Mouse (Mus musculus): Measurements from ENCODE around the gene Zc3hav1. TPM values are rescaled to one million over a fixed set of nuclear protein-coding genes. Genes with fewer than 3 reads are reported as not detected.
A peak's percentile ranks its signal among the peaks of the same experiment; 100 is the strongest.

Zc3hav1 gene
- polyA plus RNA-seq, 1 experiment from 2014 or later: 2.6 TPM

DNA sequence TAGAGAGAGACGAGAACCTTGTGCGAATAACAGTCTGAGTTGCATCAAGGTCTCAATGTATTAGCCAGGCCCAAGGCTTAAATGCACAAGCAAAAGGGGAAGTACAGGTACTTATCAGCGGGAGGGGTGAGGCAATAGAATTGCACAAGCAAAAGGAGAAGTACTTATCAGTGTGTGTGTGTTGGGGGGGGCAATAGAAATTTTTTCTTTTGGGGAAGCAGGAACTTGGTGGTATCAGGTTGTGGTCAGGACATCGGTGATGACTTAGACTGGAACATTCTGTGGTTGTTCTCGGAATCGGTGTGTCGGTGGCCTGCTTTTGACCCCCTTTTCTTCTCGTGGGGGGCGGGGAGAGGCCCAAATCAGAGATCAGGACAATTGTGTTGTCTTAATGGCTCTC, 33.8 kb downstream of the Zc3hav1 start:
- no peak overlapping the region for H3K4me2 ChIP-seq (replicated peaks)

DNA sequence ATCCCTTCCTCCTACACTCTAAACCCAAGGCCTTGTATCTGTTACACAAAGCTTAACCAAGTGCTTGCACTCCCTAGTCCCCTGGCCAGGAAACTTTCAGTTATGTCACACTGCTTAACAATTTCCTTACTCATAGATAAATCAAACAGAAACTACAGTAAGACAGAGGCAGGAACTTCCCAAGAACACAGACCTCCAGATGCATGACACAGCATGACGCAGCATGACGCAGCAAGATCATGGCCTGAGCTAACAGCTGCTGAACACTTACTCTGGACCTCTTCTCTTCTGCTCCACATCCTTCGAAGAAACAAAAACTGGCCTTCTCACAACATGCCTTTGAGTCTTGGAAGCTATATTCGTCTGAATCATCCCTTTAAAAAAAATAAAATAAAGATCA, 38.4 kb downstream of the Zc3hav1 start:
- WGBS: 91% methylated on average over 4 of the region's 4 CpGs
- Histone ChIP-seq H3K4me3 (no peak overlapping the region), H3K27ac (replicated peaks) (no peak overlapping the region), H3K4me2 (replicated peaks) (no peak overlapping the region), H3K9ac (replicated peaks) (no peak overlapping the region), H3K9me3 (no peaks in the 10 kb centered on the region), H3K4me1 (no peaks in the 10 kb centered on the region), H3K36me3 (no peaks in the 10 kb centered on the region), H3K27me3 (no peaks in the 10 kb centered on the region)
- ATAC-seq (ENCODE audit: low FRiP score, low read depth): no peak

More for the DNA sequence above, 33.8 kb downstream of the Zc3hav1 start:
- H3K9me3 ChIP-seq: no peaks in the 10 kb centered on the region
- H3K36me3 ChIP-seq: no peaks in the 10 kb centered on the region
- H3K4me3 ChIP-seq: no peak overlapping the region
- H3K4me1 ChIP-seq: no peaks in the 10 kb centered on the region
- 94% methylated on average over 9 of the region's 9 CpGs for WGBS
- H3K27me3 ChIP-seq: peaks cover 8% of the 10 kb centered on the region; the same call in 1 of the 2 replicates
- ATAC-seq (ENCODE audit: low FRiP score, low read depth): no peak
- no peak overlapping the region for H3K27ac ChIP-seq (replicated peaks)
- H3K9ac ChIP-seq (replicated peaks): no peak overlapping the region

DNA sequence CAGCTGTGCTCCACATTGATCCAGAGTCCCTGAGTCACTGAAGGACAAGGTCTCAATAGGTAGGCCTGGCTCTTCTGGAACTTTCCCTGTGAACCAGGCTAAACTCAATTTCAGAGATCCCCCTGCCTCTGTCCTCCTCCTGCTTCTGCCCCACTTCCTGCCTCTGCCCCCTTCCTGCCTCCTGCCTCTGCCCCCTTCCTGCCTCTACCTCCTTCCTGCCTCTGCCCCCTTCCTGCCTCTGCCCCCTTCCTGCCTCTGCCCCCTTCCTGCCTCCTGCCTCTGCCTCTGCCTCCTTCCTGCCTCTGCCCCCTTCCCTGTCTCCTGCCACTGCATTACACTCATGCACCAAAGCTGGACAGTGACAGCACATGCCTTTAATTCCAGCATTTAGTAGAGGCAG, 44.7 kb downstream of the Zc3hav1 start:
- no peaks in the 10 kb centered on the region for H3K9me3 ChIP-seq
- no peak overlapping the region for H3K9ac ChIP-seq (replicated peaks)
- no peaks in the 10 kb centered on the region for H3K4me1 ChIP-seq
- no peak for ATAC-seq (ENCODE audit: low FRiP score, low read depth)
- H3K27ac ChIP-seq (replicated peaks): no peak overlapping the region
- H3K27me3 ChIP-seq: no peaks in the 10 kb centered on the region
- H3K36me3 ChIP-seq: no peaks in the 10 kb centered on the region
- H3K4me3 ChIP-seq: no peak overlapping the region
- H3K4me2 ChIP-seq (replicated peaks): no peak overlapping the region

DNA sequence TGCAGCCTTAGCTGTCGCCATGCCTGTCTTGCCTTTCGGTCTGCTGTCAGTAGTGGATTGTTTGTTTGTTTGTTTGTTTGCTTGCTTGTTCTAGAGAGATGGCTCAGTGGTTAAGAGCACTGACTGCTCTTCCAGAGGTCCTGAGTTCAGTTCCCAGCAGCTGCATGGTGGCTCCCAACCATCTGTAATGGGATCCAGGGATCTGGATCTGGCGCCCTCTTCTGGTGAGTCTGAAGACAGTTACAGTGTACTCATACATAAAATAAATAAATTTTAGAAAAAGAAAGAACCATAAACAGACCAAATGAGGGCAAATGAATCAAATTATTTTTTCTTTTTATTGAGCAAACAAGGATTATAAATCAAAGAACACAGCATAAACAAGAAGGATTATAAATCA, 49.4 kb downstream of the Zc3hav1 start:
- 78% methylated on average over 3 of the region's 3 CpGs for WGBS
- no peak for ATAC-seq (ENCODE audit: low FRiP score, low read depth)
- H3K27me3 ChIP-seq: no peaks in the 10 kb centered on the region
- no peak overlapping the region for H3K27ac ChIP-seq (replicated peaks)
- H3K36me3 ChIP-seq: no peaks in the 10 kb centered on the region
- H3K9ac ChIP-seq (replicated peaks): no peak overlapping the region
- no peak overlapping the region for H3K4me2 ChIP-seq (replicated peaks)
- no peaks in the 10 kb centered on the region for H3K4me1 ChIP-seq
- no peaks in the 10 kb centered on the region for H3K9me3 ChIP-seq
- H3K4me3 ChIP-seq: no peak overlapping the region

DNA sequence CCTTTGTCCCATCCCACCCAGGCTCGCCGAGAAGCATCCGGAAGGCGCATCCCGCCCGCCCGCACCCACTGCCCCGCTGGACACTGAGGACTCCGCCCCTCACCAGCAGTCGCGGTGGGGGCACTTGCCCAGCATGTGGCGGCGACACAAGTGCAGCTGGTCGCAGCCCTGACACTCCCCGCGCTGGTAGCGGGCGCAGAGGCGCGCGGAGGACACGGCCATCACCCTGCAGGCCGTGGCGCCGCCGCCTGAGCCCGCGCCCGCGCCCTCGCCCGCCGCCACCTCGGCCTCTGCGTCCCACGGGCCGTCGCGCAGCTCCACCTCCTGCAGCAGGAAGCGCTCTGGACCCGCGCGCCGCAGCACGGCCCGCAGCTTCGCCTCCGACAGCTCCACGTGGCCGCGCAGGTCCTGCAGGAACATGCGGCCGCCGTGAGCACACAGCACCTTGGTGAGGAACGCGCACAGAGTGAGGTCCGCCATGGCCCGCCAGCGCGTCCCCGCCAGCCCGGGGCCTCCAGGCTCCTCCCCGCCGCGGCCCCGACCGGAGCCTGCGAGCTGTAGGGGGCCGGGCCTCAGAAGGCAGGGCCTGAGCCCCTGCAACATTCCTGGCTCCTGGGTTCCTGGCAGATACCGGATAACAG, 55.5 kb downstream of the Zc3hav1 start, which contains the start of gene Zc3hav1l:
Gene Zc3hav1l, minus strand, starts transcription at position 499 of the 641 bp plus-strand sequence.
- Histone ChIP-seq H3K9ac (replicated peaks) (peak within 1 kb of the TSS; percentile 93), H3K27me3 (peaks cover 29% of the 10 kb centered on the region), H3K4me1 (peaks cover 13% of the 10 kb centered on the region), H3K4me3 (peak within 1 kb of the TSS; percentile 80), H3K36me3 (peaks cover 23% of the 10 kb centered on the region), H3K27ac (replicated peaks) (peak within 1 kb of the TSS; percentile 92), H3K4me2 (replicated peaks) (peak within 1 kb of the TSS; percentile 84), H3K9me3 (no peaks in the 10 kb centered on the region)
- ATAC-seq (ENCODE audit: low FRiP score, low read depth): peak; percentile 97
- WGBS: under 1% methylated on average over 48 of the region's 70 CpGs

DNA sequence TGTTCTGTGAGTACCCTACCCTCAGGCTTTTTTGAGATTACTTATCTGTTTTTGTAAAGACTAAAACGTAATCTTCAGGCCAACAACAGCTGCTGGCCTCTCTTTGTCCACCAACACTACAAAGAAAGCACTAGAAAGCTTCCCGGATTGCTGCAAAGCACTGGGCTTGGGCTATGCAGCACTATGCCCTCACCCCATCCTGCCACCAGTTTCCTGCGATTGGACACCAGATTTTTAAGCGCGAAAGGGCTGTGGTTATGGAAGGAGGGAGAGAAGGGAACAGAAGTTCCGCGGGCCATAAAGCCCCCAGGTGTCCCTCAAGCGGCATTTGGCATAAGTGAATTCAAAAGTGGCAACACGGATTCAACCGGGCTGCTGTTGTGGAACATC, 56.2 kb downstream of the Zc3hav1 start:
- ATAC-seq (ENCODE audit: low FRiP score, low read depth): no peak
- H3K4me3 ChIP-seq: peak overlapping the region; percentile 80
- peaks cover 29% of the 10 kb centered on the region for H3K27me3 ChIP-seq
- WGBS: under 1% methylated on average over 10 of the region's 10 CpGs
- no peaks in the 10 kb centered on the region for H3K9me3 ChIP-seq
- peaks cover 24% of the 10 kb centered on the region for H3K36me3 ChIP-seq
- H3K27ac ChIP-seq (replicated peaks): peak overlapping the region; percentile 92
- peaks cover 19% of the 10 kb centered on the region for H3K4me1 ChIP-seq
- peak overlapping the region; percentile 93 for H3K9ac ChIP-seq (replicated peaks)
- H3K4me2 ChIP-seq (replicated peaks): peak overlapping the region; percentile 84

DNA sequence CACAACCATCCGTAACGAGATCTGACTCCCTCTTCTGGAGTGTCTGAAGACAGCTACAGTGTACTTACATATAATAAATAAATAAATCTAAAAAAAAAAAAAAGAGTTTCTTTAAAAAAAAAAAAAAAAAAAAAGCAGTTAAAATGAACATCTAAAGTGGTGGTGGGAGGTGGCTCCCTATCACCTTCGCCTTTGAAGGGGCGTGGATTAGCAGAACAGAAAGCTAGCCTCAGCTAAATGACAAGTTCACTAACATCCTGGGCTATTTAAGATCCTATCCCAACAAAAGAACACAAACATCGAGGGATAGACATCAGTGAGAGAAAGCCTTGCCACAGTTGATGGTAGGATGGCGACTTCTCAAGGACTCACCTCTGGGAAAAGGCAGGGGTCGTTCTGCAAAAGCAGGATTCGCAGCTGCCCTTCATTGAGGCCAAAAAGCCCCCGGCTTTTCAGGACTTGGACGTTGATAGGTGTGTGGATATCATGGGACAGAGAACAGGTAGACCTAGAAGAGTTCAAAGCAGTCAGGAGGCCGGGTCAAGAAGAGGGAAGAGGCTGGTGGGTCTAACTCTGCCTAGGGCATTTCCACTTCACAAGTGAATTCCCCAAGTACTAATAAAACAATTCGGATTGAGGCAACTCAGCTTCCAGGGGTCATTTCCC, 56.7 kb downstream of the Zc3hav1 start:
- no peaks in the 10 kb centered on the region for H3K9me3 ChIP-seq
- H3K9ac ChIP-seq (replicated peaks): peak overlapping the region; percentile 93; the same call in 1 of the 2 replicates
- H3K36me3 ChIP-seq: peaks cover 24% of the 10 kb centered on the region
- WGBS: 46% methylated on average over 12 of the region's 12 CpGs
- peaks cover 29% of the 10 kb centered on the region for H3K27me3 ChIP-seq
- peak overlapping the region; percentile 92; the same call in 1 of the 2 replicates for H3K27ac ChIP-seq (replicated peaks)
- H3K4me1 ChIP-seq: peaks cover 24% of the 10 kb centered on the region
- peak overlapping the region; percentile 84 for H3K4me2 ChIP-seq (replicated peaks)
- ATAC-seq (ENCODE audit: low FRiP score, low read depth): no peak
- H3K4me3 ChIP-seq: peak overlapping the region; percentile 80

DNA sequence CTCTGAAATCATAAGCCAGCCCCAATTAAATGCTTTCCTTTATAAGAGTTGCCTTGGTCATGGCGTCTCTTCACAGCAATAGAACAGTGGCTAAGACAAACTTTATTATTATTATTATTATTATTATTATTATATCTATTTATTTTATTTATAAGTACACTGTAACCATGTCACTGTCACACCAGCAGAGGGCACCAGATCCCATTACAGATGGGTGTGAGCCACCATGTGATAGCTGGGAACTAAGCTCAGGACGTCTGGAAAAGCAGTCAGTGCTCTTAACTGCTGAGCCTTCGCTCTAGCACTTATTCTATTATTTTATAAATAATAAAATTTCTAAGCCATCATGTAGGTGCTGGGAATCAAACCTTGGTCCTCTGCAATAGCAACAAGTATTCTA, 60.7 kb downstream of the Zc3hav1 start:
- ATAC-seq (ENCODE audit: low FRiP score, low read depth): peak; percentile 54; the same call in 1 of the 2 replicates
- H3K4me2 ChIP-seq (replicated peaks): no peak overlapping the region
- H3K36me3 ChIP-seq: peaks cover 48% of the 10 kb centered on the region
- peaks cover 60% of the 10 kb centered on the region for H3K27me3 ChIP-seq
- WGBS: 37% methylated on average over 3 of the region's 3 CpGs
- H3K4me1 ChIP-seq: peaks cover 23% of the 10 kb centered on the region
- no peak overlapping the region for H3K4me3 ChIP-seq
- no peak overlapping the region for H3K27ac ChIP-seq (replicated peaks)
- H3K9ac ChIP-seq (replicated peaks): no peak overlapping the region
- no peaks in the 10 kb centered on the region for H3K9me3 ChIP-seq

DNA sequence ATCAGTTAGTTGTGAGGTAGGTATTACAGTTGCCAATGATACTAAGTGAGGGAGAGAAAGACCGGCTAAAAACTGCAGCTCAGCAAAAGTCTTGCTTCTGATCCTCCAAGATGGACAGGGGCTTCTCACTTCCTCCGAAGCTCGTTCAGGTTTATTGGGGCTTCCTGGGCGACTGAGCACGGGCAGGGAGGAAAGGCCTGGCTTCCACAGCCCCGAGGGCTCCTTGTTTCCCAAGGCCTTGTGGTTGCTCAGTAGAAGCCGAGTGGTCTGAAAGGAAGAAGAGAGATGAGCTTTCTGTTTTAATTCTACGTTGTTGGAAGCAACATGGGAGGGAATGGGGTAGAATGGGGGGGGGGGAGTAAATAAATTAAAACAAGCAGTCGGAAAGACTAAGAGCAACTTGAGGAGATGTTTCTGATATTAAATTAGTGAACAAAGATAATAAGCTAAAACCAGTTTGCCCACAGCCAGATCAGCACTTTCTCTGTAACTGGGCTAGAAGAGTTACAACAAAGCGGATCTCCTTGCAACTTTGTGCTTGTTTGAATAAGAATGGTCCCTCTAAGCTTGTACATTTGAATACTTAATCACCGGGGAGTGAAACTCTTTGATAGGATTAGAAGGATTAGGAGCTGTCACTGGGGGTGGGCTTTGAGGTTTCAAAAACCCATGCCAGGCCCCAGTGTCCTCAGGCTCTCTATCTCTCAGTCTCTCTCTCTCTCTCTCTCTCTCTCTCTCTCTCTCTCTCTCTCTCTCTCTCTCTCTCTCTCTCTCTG, 61.3 kb downstream of the Zc3hav1 start:
- Histone ChIP-seq H3K9ac (replicated peaks) (0 out of 2 replicates have a peak overlapping the region, but pooled peaks have one; percentile 2), H3K27ac (replicated peaks) (peak overlapping the region; percentile 71), H3K4me3 (no peak overlapping the region), H3K27me3 (peaks cover 60% of the 10 kb centered on the region), H3K4me1 (peaks cover 19% of the 10 kb centered on the region), H3K9me3 (no peaks in the 10 kb centered on the region), H3K4me2 (replicated peaks) (peak overlapping the region; percentile 32), H3K36me3 (peaks cover 48% of the 10 kb centered on the region)
- peak; percentile 82 for ATAC-seq (ENCODE audit: low FRiP score, low read depth)
- WGBS: 9% methylated on average over 11 of the region's 11 CpGs

DNA sequence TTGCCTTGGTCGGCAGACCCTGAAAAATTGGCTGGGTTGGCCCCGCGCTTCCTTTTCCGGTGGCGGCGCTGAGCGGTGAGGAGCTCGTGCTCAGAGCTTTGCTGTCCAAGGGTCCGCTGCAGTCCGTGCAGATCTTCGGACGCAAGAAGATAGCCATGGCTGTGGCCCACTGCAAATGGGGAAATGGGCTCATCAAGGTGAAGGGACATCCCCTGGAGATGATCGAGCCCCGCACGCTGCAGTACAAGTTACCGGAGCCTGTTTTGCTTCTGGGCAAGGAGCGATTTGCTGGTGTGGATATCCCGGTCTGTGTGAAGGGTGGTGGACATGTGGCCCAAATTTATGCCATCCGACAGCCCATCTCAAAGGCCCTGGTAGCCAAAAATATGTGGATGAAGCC, 70.0 kb downstream of the Zc3hav1 start:
- ATAC-seq (ENCODE audit: low FRiP score, low read depth): no peak
- Histone ChIP-seq H3K9ac (replicated peaks) (no peak overlapping the region), H3K27ac (replicated peaks) (no peak overlapping the region), H3K4me2 (replicated peaks) (no peak overlapping the region), H3K4me3 (no peak overlapping the region), H3K27me3 (peaks cover 4% of the 10 kb centered on the region), H3K4me1 (no peaks in the 10 kb centered on the region), H3K36me3 (peaks cover 23% of the 10 kb centered on the region), H3K9me3 (peaks cover 3% of the 10 kb centered on the region; the same call in 1 of the 2 replicates)
- WGBS: 96% methylated on average over 19 of the region's 19 CpGs

DNA sequence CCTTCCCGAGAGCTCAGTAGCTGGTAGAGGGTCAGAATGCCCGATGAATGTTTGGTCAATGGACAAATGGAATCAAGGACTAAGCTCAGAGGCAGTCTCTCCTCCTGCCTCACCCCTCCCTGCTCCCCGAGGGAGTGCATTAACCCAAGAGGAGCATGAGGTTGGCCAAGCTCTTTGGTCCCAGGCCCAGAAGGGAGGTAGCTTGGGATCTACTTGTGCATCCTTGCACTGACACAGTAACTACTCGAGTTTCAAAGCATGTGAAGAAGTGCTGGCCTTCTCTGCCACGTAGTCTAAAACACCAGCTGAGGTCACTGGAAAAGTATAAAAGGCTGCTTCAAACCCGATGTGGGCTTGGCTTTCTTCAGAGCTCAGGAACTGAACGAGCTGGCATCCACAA, 89.9 kb downstream of the Zc3hav1 start:
- 82% methylated on average over 7 of the region's 7 CpGs for WGBS
- Histone ChIP-seq H3K4me1 (no peaks in the 10 kb centered on the region), H3K27me3 (0 out of 2 replicates have a peak, but pooled peaks cover 8% of the 10 kb centered on the region), H3K9ac (replicated peaks) (no peak overlapping the region), H3K4me3 (no peak overlapping the region), H3K4me2 (replicated peaks) (no peak overlapping the region), H3K36me3 (no peaks in the 10 kb centered on the region), H3K27ac (replicated peaks) (no peak overlapping the region), H3K9me3 (no peaks in the 10 kb centered on the region)
- no peak for ATAC-seq (ENCODE audit: low FRiP score, low read depth)

Measured in midbrain, embryonic 12.5 days (tissue).